Mouse (Mus musculus) retina, postnatal 7 days (tissue): ENCODE data around the gene Crybg3.

Experiments used
- DNase-seq: peaks from one replicate; pipeline ENCODE4 v3.0.0-alpha.2; 2012; ENCODE audit warnings: low read depth, low spot score

Crybg3 gene

DNA sequence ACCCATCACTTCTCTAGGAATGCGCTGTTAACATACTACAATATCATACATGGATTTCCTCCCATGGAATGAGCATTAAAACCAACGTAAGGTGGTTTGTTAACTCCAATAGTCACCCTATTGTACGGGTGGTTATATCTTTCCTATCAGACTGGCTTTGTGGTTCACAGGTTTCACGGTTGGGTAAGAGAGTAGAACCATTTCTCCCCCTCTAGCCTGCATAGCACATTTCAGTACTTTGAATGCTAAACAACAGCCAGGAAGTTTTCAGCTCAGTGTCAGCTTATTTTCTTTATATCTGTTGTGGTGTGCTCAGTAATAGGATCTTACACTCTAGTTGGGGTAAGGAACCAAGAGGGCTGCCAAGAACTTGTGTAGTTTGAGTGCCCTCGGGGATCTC, 149.0 kb downstream of the Crybg3 start:
- no peak for DNase-seq

- no peak for DNase-seq
Measured at GRCm38 (mm10) chr16:59449092-59449491, 151.7 kb downstream of the Crybg3 start.

DNA sequence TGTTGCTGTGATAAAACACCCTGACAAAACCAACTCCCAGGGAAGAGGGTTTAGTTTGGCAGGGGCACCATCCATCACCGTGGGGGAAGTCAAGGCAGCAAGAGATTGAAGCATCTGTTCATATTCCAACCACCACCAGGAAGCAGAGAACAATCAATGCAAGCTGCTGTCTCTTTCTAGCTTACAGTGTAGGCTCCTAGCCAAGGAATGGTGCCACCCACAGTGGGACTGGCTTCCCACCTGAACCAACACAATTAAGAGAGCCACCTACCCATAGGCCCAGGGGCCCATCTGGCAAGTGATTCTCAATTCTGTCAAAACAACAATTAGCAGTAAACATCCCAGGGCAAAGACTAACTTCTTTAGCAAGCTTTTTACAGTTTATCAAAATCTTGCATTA, 152.6 kb downstream of the Crybg3 start:
- no peak for DNase-seq

GRCm38 (mm10) chr16:59444880-59445559, 155.8 kb downstream of the Crybg3 start:
- no peak for DNase-seq
